Mouse (Mus musculus) E14TG2a.4 (cell line): ENCODE data around the gene Aco1.

Source experiments
- CTCF ChIP-seq: conservative IDR thresholded peaks from 2 replicates; pipeline ENCODE4 v1.5.1; 2014; ENCODE audit warnings: low read length
- NANOG ChIP-seq: IDR thresholded peaks from 2 replicates; pipeline ENCODE4 v1.6.1; 2014; ENCODE audit warnings: borderline replicate concordance, low read length, mixed read lengths

DNA sequence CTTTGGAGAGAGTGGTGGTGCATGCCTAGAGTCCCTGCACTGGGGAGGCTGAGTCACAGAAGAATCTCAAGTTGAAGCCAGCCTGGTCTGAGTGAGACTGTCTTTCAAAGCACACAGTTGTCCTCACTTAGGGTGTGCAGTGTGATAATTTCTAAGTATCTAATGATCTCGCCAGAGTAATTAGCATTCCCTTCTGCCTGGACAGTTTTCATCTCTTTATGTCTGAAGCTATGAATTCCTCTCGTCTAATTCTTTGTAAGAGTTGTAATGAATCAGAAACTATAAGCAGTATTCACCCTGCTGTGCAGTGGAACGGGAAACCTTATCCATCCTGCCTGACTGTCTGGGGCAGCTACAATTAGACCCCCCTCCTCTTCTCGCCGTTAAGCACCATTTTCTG lies 64.8 kb downstream of the Aco1 start:
- TF ChIP-seq CTCF (no peak), NANOG (no peak)
